Mouse (Mus musculus): ENCODE measurements around the gene Dpm3.

The Dpm3 gene

DNA sequence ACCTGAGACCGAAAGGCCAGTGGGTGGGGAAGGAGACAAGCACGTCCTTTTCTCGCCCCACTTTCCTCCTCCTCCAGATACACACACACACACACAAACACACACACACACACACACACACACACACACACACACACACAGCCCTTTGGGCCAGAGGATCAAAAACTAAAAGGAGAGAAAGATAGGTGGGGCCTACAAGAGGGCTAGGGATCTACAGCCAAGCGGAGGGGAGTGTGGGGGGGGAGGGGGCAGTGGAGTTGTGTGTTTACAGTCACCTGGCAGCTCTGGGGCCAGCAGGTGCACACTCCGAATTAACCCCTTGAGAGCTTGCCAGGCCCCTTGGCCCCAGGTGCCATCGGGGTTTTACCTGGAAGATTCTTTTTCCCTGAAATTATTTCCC is 26.5 kb upstream of the Dpm3 start:
- no peak for DNase-seq

DNA sequence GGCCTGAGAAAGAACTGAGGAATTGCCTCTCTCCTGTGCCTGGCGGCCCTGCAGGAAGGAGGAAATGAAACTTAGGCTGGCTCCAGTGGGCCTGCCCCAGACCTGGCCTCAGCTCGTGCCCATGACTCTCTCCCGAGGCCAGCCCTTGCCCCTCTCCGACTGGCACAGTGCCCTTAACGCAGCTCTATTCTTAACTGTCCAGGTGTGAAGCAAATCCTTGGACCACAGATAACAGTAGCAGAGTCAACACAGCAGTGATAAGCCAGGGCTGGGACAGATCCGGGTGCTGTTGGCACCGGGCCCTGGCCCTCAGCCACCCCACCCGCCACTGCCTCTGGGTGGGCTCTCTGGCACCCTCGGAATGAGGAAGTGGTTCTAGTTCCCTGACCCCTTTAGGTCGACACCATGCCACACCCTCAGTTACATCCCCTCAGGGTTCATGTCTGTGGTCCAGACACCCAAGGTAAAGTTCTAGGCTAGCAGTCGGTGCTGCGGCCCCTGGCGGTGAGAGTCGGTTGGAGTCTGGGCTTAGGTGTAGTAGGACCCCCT is 25.5 kb upstream of the Dpm3 start:
- DNase-seq, result no peak

DNA sequence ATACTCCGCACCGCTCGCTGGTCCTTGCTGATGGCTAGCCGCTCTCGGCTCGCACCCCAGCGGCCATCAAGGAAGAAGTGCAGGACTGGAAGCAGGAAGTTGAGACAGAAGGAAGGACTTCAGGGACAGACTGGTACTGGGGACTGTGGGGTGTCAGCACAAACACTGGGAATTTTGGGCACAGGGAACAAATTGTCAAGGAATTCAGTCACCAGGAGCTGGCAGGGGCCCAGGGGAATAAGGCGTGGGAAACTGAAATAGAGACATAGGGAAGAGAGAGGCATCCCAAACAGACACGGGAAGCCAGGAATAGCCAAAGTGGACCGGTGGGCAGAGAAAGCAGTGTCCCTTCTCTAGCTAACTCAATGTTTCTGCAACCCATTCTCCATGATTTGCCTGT is 22.6 kb upstream of the Dpm3 start:
- peak; percentile 76 for DNase-seq

DNA sequence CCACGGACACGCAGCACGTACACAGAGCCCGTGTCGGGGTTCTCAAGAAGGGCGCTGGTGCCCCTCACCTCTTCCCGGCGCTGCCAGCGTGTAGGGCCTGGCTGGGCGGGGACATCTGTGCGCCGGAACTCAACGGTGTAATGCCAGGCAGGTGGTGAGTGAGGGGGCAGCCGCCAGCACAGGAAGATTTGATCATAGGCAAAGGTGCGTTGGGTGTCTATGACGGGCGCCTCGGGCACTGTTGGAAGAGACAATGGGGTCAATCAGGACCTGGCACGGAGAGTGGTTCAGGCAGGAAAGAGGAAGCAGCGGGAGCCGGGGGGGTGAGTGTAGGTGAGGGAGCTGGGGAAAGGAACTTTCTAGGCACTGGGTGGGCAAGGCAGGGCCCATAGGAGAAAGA is 21.5 kb upstream of the Dpm3 start:
- no peak for DNase-seq

DNA sequence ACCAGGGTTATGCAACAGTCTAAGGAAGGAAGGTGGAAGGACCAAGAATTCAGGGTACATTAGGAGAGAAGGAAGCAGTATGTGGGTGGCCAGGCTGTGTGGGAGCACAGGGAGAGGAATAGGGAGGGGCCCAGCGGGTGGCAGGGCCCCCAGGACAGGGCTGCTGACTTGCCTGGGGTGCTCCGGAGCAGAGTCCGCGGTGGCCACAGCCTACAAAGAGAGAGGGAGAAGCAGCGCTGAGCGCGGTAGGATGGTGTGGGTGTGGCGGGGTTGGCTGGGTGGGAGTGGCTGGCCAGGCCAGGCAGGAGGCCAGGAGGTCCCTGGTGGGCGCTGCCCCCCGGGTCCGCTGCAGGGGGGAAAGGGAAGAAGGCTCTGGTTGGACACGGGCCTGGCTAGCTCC is 20.7 kb upstream of the Dpm3 start:
- no peak for DNase-seq

DNA sequence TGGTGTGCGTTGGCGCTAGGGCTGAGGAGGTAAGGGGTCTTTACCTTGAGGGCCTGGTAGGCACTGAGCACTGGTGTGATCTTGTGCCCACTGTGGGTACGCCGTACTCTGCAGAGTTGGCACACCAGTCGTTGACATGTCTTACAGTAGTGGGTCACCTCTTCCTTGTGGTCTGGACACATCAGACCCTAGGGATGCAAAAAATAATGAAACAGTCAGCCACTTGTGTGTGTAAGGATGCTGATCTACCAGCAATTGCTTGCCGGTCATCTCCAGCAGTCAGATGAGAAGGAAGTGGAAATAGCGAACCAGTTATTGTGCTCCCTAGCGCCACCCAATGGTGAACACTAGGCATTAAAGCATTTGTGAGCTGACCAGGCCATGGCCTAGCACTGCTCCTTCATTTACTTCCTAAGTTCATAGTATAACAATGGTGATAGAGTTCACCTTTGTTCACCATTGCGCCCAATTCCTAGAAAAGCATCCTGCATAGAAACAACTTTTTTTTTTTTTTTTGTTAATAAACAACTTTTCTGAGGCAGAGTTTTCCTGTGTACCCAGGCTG is 16.7 kb upstream of the Dpm3 start:
- no peak for DNase-seq

DNA sequence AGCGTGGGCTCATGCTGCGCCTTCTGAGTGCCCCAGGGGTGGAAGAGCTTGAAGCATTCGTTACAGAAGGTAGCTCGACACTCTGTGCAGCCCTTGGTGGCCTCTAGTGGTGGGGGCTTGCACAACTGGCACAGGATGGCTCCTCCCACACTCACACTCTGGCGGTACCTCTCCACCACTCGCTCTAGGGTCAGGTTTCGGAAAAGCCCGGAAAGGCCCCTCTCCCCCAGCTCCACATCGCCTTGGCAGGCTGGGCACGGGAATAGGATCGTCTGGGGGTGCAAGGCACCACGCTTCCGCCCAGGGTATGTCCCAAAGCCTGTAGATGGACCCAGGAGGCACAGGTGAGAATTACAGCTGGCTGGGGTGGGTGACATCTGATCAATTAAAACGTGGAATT is 15.5 kb upstream of the Dpm3 start:
- no peak for DNase-seq

DNA sequence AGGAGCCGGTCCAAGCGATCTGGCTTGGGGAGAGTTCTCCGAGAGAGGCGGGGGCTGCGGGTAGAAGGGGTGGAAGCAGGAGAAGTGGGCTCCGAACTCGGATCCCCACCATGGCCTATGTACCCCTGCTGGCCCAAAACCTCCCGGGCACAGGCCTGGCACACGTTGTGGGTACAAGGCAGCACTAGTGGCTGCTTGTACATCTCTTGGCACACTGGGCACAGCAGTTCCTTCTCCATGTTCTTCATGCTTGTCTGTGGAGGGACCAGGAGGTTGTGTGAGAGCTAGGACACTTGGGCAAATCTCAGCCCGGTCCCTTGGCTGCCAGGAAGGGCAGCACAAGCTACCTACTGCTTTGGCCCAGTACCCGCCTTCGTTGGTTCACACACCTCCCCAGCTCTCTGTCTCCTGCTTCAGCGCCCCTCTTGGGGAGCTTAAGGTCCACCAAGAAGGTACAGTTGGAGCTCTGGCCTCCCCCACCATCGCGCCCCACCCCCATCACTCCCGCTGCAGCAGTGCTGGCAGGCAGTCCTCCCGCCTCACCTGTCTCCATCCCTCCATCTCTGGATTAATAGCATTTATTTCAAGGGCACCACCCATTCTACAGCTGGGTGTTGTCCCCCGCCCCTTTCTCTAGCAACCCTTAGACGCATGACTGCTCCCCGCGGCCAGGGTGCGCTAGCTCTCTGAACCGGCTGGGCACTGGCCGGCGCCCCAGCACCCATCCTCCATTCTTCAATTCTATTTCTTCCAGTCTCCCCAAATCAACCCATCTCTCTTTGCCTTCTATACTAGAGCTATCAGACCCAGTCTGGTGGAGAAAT is 14.8 kb upstream of the Dpm3 start:
- no peak for DNase-seq

DNA sequence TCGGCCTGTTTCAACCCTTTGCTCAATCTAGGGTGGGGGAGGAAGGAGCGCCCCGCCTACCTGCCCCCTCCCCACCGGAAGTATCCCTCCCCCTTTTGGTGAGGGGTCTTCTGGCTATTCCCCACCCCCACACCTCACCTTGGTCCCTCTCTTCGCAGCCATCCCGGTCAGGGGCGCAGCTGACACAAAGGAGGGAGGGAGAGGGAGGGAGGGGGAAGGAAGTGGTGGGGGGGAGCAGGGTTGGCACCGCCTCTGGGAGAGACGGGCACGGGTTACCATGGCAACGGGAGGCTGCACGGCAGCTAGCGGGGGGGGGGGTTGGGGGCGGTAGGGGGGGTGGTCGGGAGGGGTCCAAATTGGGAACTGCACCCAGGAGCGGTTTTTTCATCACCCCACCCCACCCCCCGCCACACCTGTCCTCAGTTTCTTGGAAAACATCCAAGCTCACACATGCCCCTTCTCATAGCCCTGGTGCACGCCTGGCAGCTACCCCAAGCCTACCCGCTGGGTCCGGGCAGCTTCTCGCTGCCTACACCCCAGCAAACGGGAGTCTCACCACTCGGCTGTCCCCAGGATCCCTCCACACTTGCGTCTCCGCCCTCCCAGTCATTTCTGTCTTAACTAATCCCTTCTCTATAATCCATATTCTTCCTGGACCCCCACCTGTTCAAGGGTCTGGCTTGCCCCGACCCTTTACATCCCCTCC is 14.0 kb upstream of the Dpm3 start:
- DNase-seq, result peak; percentile 72

DNA sequence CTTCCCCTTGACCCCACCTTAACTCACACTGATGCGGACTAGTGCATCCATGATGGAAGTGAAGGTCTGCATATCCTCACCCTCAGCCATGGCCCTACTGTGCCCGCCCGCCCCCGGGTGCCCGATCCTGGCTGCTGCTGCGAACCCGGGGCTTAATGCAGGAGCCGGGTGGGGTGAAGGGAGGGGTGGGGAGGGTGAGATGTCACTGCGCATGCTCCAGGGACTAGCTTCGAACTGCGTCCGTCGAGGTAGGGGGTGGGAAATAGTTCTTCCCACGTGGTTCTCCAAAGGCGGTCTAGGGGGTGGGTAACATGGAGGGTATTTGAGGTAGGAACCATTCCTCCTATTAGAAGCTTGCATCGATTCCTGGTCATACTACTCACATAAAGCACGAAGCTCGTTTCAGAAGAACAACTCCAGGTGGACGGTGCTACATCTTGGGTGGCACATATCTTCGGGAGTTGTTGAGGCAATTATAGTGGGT is 13.4 kb upstream of the Dpm3 start, which contains the start of gene Krtcap2:
TSS of gene Krtcap2 (plus strand) at position 279 of the 484 bp plus-strand sequence.
- DNase-seq, result peak; percentile 85

DNA sequence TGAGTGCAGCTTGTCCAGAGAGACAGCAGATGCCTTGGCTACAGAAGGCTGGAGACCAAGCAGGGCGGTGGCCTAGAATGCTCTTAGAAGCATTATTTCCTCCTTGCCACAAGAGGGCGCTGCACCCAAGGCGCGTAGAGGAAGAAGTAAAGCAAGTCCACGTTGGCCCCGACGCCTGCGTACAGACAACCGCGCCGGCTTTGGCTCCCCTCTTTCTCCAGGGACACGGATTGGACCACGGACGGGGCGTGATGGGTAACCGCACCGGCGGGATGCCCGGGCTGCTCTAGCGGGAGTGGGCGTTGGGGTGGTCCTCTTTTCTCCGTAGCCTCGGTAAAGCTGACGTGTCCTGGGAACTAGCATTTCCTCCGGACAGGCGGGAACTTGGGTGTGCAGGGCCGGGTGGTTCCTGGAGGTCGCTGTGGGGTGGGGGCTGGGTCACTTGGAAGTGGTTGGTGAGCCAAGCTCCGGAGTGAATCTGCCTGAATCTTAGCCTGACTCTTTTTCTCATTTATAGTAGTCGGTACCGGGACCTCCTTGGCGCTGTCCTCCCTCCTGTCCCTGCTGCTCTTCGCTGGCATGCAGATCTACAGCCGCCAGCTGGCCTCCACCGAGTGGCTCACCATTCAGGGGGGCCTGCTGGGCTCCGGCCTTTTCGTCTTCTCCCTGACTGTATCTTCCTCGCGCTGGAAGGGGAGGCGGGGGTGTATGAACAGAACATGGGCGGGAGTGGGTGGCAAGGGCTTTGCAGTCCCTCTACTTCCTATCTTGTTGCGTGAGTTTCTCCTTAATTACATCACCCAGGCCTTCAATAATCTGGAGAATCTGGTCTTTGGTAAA is 12.7 kb upstream of the Dpm3 start, which contains the start of gene Trim46:
TSS of gene Trim46 (minus strand) at position 49 of the 840 bp plus-strand sequence.
- peak; percentile 92 for DNase-seq

DNA sequence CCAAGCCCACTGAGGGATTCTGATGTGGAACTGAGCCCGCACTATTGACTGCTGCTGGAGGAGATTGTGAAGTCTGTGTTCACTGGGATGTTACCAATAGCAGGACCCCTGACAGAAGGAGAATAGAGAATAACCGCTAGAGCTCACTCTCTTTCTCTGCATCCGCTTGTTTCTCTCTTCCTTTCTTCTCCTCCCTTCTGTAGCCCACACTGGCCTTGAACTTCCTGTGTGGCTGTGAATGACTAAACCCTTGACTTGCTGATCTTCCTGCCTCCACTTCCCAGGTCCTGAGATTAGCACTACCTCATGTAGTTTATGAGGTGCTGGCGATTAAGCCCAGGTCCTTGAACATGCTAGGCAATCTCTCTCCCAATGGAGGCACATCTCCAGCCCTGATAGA is 11.7 kb upstream of the Dpm3 start:
- no peak for DNase-seq

DNA sequence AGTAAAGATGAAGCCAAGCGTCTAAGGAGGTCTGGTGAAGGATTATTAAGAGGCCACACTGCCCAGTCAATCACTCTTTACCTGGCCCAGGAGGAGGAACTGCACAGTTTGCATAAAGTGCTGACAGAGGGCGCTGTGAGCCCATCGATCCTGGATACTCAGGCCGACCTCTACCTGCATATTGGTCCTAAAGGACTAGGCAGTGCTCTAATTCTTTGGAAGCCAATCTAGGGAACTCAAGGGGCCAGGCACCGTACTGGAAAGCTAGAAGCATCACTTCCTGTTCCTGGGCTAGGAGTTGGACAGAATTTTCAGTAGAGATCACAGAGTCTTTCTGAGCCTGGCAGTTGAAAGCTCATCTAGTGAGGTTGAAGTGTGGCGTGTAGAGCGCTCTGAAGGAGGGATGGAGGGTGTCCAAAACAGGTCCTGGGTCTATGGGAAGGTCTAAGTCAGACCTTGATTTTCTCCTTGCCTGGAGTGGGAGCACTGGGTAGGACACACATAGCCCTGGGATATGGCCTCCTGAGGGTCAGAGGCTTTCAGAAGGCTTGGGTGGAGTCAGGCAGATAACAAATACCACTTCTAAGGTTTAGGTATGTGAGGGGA is 8.6 kb upstream of the Dpm3 start:
- peak; percentile 55 for DNase-seq

DNA sequence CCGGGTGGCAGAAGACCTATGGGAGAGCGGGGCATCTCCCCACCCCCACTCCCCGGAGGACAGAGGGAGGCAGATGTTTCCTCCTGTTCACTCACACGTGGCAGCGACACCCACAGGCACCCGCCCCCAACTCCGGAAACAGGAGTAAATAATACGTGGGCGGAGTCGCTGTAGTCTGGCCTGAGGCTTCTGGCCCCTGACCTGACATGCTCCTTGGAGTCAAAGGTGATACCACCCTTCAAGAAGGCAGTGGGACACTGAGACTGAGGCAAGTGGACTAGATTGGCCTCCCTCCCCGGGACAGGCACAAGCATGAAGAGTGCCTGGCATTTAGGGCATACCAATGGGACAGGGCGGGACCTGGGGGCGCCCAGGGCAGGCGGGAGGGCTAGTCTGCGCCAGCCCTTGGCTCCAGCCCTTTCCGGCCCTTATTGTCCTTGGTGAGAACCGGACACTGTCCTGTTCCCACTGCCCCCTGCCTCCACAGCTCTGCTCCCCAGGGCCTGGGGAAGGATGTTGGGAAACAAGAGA is 7.7 kb upstream of the Dpm3 start:
- no peak for DNase-seq

DNA sequence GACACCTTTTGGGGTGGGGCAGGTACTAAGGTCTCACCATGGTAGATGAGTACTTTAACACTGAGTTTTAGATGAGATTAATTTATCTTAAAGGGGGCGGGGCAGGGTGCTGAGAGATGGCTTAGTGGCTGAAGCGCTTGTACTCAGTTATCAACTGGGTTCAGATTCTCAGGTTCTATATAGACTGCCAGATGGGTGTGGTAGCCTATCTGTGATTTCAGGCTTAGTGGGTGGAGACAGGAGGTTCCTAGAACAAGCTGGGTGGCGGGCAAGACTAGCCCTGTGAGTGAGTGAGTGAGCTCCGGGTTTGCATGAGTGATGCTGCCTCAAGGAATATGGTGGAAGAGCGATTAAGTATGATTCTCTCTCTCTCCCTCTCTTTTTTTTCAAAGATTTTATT is 4.2 kb upstream of the Dpm3 start:
- no peak for DNase-seq

DNA sequence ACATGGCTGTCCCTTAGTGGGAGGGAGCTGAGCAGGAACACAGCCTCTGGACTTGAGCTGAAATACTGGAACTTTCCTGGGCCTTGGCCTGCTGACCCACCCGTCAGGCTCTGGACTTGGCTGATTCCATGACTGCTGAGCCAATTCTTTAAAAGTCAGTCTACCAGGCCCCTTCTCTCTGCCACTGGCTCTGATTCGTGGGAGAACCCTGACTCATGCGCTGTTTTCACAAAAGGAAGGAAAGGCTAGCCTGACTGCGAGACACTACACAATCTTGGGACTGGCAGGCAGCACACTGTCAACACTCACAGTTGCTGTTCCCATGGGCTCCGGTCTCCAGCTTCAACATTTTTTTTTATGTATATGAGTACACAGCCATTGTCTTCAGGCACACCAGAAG is 3.0 kb upstream of the Dpm3 start:
- no peak for DNase-seq

DNA sequence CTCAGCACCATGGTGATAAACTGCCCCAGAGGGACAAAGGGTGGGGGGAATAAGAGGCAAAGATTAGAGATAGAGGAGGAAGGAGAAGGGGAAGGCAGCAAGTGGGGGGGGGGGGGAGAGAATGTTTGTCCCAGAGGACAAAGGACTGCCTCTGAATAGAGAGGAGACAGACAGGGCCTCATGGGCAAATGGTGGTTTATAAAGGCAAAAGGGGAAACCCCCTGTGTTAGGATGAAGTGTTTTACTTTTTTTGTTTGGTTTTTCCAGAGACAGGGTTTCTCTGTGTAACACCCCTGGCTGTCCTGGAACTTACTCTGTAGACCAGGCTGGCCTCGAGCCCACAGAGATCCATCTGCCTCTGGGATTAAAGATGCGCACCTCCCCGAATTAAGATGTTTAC is 1.1 kb downstream of the Dpm3 start:
- DNase-seq, result no peak

DNA sequence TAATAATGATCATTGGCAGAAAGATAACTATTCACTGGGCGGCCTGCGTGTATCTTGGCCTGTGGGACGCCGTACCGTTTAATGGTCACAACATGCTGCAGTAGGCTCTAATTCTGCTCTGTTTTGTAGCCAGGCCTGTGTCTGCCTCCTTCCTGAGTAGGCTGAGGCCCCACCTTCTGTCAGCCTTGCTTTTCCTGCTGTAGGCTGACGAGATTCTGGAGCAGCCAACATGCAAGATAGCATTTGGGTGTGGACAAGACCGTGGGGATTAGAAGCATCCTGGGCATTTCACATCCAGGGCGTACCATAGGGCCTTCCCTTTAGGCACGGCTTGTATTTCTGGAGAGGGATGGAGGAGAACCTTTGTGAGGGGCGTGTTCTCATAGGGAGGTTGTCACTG is 3.3 kb downstream of the Dpm3 start:
- DNase-seq, result no peak

DNA sequence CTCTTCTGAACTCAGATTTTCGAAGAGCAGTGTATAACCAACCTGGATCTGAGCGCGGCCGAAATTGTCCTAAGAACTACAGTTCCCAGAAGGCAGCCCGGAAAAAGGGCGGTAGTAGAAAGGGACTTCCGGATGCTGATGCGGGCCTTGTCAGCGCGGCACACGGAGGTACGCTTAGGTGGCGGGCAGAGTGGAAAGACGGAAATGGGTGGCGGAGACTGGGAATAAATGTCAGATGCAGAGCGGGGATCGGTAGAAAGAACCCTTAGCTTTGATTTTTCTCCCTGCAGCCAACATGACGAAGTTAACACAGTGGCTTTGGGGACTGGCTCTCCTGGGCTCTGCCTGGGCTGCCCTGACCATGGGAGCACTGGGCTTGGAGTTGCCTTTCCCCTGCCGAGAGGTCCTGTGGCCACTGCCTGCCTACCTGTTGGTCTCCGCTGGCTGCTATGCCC is 7.3 kb downstream of the Dpm3 start:
- DNase-seq, result peak; percentile 90

DNA sequence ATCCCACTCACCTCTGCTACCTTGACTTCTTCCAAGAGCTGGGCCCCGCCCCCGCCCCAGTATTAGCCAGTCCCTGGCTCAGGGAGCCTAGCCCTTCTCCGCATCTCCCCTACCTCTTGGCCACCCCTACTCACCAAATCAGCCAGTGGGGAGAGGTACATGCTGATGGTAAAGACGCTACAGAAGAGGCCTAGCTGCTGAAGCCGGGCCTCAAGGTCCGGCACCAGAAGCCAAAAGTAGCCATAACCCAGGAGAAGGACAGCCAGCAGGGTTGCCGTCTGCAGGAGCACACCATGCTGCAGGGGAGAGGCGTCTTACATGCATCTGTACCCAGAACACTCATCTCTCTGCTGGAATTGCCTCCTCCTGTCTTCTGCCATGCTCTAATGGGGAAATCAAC is 9.8 kb downstream of the Dpm3 start:
- no peak for DNase-seq

DNA sequence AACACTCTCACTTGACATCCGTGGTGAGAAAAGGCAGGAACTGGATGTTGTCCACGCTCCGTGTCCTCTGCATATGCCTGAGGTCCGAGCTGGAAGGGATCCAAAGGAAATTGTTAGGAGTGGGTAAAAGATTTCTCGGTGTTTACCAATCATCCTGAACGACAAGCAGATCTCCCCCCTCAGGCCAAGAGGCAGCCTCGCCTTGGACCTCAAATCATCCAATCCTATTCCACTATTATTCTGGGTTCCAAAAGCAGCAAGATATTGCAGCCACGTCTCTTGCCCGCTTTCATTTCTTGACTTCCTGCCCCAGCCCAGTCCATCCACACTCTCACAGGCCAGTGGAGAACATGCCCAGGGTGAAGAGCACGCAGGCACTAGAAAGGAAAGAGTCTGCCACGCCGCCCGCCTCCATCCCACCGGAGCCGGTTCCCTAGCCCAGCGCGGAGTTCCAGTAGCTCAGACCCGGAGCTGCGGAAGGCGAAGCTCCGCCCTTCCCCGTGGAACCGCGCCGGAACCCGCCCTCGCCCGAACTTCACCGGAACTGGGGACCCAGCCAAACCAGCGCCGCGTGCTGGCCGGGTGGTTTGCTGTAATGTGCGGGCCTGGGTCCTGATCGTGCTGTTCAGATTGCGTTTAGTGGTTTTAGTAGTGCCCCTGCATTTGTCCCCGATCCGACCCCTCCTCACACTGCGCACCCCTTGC is 11.0 kb downstream of the Dpm3 start, which contains the start of gene Slc50a1:
TSS of gene Slc50a1 (minus strand) at position 520 of the 705 bp plus-strand sequence.
- peak; percentile 89 for DNase-seq
